Mouse (Mus musculus): ENCODE data around the gene Derl3. TPM values are rescaled to one million over a fixed set of nuclear protein-coding genes. Genes with fewer than 3 reads are reported as not detected.
"Not testable (repeated sequence)": the region's sequence is repeated elsewhere in the genome, so short reads cannot be mapped to it uniquely, and the experiment has no call there.

The Derl3 gene
- 1 to 10 TPM; 4.8 to 5.4 TPM for total RNA-seq (2021)
- long read RNA-seq, partial matches to known transcripts = 0 of 1 reads
- long read RNA-seq, other reads (novel, unspliced or antisense) = 0 of 1 reads

DNA sequence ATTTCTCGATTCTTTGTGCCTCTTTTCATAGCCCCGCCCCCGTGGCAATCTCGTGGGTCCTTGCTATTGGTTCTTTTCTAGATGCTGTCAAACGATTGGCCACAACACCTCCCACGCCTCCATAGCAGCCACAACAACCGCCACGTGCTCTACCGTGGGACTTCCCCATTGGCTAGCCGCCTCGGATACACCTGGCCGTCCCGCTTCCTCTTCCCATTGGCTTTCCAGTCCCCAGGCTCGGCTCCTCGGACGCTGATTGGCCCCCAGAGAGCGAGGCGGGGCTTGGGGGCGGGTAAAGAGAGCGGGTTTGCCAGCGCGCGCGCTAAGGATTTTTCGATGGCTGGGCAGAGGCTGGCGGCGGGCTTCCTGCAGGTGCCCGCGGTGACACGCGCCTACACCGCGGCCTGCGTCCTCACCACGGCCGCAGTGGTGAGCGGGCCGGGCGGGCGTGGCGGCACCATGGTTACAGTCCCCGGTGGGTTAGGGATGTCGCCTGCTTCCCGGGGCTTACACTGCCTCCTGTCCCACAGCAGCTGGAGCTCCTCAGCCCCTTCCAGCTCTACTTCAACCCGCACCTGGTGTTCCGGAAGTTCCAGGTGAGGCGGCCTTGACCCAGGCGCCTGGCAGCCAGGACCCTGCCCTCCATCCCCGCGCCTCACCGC, at the start of gene Derl3:
TSS of gene Derl3 (plus strand) at position 325 of the 662 bp plus-strand sequence.
- DNase-seq (ENCODE audit: low spot score in 2 of 2) = peak; percentile 96 to 98

DNA sequence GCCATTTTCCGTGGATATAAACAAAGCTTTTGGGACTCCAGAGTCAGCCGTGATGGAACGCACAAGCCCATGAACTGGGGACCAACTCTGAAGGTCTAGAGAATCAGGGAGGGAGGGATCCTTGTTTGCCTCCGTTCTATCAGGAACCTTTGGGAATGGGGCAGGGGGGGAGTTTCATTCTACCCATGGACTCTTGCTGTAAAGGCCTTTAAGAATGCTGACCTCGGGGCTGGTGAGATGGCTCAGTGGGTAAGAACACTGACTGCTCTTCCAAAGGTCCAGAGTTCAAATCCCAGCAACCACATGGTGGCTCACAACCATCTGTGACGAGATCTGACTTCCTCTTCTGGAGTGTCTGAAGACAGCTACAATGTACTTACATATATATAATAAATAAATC, 49.3 kb upstream of the Derl3 start:
- not testable (repeated sequence) for DNase-seq (ENCODE audit: low spot score in 2 of 2)

DNA sequence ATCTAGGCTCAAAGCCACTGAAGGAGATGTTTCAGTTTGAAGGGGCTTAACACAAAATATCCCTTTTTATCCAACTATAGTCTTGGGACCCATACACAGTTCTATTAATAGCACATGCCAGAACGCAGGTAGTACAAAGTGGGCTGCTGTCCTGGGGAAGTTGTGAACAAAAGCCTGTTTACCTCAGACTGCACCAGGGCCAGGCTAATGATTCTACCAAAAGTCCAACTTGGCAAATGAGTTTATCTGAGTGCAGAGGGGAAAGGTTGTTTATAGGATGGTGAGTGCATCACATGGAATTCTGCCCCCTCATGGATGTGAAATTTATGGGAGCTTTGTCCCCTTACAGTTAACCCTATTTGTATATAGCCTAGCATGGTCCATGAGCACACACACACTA, 48.4 kb upstream of the Derl3 start:
- DNase-seq (ENCODE audit: low spot score in 2 of 2) = no peak

DNA sequence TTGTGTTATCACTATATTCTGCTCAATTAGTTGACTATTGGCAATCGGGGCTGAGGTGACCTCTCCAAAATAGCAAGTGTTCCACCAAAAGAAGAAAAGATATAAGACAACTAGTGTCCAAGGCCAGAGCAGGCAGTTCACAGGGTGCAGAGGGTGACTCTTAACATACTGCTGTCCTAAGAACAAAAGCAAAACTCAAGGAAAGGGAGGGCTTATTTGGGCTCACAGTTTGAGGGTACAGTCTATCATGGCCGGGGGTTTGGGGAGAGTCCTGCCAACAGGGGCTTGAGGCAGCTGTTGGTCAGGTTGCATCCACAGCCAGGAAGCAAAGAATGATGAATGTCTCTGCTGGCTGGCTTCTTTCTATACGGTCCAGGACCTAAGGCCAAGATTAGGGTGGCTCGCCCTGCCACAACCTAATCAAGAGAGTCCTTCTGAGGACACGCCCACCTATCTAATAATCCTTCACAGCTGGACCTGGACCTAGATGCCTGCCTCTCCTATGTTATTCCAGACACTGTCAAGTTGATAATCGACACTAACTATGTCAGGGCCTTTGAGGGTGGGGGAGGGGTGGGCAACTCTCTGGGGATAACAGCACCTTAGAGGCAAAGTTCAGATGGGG, 47.8 kb upstream of the Derl3 start:
- no peak for DNase-seq (ENCODE audit: low spot score in 2 of 2)

DNA sequence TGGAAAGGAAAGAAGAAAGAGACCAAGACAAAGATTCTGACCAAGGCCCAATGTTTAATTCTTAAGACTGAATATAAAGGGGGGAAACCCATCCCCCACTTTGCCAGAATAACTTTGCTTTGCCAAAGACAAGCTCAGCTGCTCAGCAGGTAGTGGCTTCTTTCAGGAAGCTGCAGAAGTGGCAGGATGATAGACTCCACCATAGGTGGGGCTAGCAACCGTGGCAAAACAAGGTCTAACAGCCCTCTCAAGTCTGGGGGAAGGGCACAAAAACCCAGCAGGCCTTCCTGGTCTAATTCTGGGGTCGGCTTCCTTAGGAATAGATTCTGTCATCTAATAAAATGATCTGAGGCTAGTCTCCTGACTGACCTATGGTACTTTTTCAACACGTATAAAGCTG, 44.8 kb upstream of the Derl3 start:
- DNase-seq (ENCODE audit: low spot score in 2 of 2) = no peak

DNA sequence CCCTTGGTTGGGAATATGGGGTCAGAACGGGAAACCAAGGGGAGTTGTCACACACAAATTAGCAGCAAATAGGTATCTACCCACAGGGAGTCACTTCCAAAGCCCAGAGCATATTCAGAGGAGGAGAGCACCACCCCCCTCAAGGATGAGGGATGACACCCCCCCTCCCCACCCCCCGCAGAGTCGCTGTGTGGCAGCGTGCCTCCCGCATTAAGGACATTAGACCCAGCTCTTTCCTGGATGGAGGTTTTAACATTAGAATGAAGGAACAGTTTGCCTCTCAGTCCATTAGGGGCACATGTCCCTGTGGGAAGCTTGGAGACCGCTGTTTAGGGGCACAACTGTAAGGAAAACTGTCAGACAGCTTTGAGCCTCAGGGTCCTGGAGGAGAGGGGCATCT, 42.1 kb upstream of the Derl3 start:
- no peak for DNase-seq (ENCODE audit: low spot score in 2 of 2)

DNA sequence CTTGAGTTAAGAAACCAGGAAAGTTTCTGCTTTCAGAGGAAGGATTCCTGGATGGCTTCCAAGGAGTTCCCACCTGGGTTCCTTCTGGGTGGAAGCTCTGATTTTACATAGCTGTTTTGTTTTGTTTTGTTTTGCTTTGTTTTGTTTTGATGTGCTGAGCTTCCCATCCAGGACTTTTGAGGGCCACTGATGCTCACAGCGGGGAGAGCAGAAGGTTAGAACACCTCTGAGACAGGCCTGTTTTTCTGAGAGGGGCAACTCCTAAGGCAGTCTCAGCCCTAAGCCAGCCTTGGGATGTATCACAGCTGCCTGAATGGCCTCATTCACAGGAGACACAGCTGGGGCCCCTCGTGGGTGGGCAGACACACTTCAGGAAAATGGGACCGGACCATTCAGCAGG, 41.5 kb upstream of the Derl3 start:
- DNase-seq (ENCODE audit: low spot score in 2 of 2) = no peak

DNA sequence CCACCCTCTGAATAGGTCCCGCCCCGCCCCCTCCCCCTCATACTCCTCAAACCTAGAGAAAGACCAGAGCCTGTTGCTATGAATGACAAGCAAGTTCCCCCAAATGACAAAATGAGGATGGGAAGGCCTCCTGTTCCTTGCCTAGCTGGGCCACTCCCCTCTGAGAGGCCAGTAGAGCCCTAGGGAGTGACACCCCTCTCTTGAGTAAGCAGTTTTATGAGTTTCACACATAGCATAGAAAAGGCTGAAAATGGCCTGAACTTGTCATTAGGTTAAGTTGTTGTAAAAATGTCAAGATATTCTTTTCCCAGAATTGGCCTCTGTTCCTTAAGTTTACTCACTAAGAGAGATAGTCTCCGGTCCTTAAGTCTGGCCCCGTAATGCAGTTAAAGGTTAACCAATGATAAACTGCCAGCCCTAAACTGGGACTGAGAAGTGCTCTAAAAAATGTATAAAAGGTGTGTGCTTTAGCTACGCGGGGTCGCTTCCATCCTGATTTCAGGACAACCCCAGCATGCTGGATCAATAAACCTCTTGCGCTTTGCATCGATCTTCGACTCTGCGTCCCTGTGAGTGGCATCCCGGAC, 40.6 kb upstream of the Derl3 start:
- no peak for DNase-seq (ENCODE audit: low spot score in 2 of 2)

DNA sequence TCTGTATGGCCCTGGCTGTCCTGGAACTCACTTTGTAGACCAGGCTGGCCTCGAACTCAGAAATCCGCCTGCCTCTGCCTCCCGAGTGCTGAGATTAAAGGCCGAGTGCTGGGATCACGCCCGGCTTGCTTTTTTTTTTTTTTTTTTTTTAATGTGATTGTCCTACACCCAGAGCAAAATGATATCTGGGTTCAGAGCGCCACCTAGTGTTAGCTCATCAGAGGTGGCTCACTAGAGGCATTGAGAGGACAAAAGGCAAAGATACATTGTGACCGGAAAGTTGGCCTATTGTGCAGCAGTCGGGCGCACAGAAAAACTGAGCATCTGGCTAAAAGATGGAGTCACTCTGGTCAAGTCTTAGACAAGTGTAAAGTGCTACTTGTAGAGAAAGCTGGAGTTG, 39.8 kb upstream of the Derl3 start:
- peak; percentile 73 to 90 for DNase-seq (ENCODE audit: low spot score in 2 of 2)

DNA sequence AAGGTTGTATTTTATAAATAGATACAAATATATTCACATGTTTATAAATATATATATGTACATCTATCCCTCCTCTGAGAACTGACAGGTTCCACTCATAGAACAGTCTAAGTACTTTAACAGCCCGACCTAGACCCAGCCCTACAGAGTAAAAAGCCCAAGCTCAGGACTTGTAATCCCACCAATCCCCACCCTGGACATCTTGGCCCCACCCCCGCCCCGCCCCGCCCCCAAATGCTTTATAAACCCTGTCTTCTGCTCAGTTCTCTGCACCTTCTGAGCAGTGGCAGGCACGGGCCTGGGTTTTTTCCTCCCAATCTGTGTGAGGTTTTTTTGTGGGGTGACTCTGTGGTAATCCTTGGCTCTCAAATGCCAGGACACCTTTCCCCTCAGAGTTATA, 39.1 kb upstream of the Derl3 start:
- no peak for DNase-seq (ENCODE audit: low spot score in 2 of 2)

DNA sequence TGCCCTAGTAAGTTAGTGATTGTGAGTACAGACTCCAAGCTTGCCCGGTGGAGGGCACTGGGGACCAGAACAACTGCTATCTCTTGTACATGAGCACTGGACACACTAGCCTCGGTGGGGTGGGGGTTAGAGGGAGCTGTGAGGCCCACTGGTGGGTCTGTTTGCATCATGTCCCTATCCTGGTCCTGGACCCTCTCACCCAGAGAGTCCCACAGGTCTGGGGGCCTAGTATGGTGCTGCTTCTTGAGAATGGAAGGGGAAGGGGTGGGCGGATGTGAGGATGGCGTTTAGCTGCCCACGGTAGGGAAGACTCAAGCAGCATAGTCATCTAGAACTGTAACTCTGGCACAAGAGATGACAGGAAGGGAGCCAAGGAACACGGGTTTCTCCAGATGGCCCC, 38.4 kb upstream of the Derl3 start:
- no peak for DNase-seq (ENCODE audit: low spot score in 2 of 2)

DNA sequence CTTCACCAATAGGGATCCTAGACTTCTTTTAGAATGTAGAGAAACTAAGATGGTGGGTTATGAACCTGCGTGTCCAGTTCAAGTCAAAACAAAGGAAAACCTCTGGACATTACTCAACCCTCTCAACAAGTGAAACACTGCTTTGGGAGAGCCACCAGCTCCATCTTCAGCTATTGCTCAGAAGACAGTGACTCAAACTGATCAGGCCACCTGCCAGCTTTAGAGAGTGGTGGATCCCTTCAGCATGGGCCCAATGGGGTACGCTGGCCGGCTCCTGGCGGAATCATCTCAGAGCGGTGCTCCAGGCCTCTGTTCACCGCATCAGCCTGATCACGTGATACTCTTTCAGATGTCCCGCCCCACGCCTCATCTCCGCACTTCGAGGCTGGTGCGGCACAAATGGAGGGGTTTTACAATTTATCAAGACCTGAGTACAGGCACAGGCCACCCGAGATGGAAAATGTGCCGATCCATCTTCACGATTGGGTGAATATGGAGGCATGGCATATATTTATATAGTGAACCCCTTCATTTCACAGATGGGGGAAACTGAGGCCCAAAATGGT, 37.7 kb upstream of the Derl3 start:
- DNase-seq (ENCODE audit: low spot score in 2 of 2) = no peak

DNA sequence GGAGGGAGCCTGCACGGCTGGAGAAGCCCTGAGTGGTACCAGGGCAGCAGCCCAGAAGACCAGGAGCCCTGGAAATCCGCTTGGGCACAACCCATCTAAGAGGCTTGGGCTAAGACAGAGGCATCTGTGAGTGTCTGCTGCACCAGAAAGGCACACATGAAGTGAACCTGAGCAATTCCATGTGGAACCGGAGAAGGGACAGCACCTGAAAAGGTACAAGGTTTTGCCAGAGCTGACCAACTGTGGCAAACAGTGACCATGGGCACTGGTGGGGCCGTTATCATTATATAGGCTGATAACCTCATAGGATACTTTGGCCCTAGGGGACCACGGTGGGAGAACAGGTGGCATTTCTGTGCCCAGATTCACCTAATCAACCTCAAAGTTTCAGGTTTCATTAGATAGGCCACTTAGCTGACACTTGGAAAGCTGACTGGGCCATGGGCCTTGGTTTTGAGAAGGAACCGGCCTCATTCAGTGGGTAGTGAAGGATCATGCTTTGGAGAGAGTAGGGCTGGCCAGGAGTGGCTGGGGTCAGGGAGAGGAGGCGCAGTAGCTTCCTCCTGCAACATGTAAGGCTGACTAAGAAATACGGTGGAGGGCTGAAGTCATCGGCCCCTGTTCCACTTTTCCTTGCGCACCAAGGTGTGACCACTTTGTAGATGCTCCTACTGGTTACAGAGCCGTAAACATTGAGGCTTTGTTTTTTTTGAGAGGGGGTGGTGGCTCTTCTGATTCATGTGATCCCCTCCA, 36.9 kb upstream of the Derl3 start:
- no peak for DNase-seq (ENCODE audit: low spot score in 2 of 2)

DNA sequence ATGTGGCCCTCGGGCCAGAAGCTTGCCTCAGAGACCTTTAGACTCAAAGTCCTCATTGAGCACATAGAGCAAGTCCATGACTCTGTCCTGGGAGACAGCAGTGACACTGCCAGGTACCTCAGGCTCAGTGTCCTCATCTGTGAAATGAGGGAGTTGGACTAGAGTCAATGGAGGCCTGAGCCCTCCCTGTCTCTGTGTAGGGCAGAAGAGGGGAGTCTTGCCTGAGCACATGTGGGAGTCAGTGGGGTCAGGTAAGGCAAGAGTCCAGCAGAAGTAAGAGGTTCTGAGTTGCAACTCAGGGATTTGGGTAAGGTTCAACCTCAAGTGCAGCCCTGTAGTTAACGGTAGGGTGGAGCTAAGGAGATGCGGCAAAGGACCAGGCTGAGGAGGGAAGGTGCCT, 36.2 kb upstream of the Derl3 start:
- DNase-seq (ENCODE audit: low spot score in 2 of 2) = no peak

DNA sequence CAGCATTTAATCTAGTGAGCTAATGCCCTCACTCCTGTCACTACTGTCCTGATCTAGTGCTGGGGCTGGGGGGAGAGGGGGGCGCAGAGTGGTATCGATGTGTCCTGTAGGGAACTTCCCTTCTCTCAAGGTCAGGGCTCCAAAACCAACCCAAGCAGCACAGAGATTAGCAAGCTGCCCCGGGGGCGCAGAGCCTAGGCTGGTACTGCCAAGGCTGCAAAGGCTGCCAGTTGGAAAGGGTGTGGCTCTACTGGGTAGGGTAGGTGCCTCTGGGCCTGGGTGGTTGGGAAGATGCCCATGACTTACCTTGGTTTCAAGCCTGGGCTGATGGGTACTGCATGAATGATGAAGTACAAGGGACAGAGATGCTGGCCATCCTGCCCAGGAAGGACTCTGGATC, 35.6 kb upstream of the Derl3 start:
- no peak for DNase-seq (ENCODE audit: low spot score in 2 of 2)

DNA sequence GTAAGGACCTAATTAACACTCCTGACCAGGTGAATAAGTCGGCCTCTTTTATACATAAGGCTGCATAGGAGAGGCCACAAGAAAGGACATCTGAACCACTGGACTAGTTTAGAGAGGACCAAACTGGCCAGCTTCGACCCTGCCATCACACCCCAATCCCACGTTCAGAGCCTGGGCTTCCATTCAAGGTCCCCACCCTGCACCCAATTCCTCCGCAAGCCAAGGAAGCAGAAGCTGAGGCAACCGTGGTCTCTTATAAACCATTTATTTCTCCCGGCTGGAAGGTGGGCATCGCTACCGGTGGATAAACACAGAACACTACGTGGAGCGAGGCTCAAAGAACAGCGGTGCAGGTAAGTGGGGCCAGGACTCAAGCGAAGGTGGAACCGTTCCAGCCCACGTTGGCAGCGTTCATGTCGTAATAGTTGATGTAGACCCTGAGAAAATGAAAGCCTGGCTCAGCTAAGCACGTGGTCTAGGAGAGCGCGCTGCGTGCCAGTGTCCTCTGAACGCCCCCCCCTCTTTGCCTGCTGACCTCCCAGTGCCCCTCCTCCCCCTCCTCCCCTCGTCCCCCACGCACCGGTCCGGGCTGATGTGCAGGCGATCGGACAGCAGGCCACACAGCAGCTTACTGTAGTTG, 34.0 kb upstream of the Derl3 start:
- peak in 1 of 2 experiments; percentile 35 for DNase-seq (ENCODE audit: low spot score in 2 of 2)

DNA sequence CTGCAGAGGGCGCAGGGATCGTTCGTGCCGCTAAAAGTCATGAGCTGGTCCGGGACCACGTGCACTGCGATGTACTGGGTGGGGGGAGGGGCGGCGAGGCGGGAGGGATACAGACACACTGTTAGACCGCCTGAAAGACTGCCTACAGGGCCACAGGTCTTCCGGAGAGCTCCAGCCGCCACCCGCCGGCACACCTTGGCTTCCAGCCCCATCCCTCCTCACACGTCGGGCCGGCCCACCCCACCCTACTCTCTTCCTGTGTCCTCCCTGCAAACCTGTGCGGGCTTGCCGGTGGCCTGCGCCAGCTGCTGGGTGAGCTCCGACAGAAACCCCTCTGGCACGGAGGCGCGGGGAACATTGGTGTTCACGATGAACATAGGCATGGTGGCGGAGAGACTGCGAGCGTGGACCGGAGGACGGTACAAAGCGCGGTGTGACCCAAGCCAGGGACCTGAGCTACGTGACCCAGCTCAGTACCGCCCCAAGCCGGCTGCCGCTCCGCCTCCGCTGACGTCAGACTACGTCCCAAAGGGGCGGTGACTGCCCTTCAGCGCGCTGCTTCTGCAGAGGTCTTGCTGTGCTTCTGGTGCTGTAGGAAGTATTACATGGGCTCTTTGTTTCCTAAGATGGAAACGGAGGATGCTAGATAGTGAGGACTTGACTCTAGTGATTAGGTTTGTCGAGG, 33.3 kb upstream of the Derl3 start, which contains the start of gene Mif:
TSS of gene Mif (minus strand) at position 455 of the 685 bp plus-strand sequence.
- peak; percentile 76 to 89 for DNase-seq (ENCODE audit: low spot score in 2 of 2)

DNA sequence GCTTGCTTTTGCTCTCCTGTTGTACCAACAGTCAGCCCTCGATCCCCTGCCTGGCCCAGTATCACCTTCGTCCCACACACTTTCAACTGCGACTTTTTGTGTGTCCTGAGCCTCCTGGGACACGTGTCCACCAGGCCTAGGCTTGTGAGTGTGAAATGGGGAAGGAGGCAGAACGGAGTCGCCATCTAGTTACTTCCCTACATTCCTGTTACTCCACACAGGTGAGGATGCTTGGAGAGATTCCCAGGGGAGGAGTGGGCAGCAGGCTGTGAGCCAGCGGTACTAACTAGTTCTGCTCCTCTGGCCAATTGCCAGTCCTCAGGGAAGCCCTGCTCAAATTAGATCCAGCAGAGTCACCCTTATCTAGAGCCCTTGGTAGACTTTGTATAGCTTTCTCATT, 32.5 kb upstream of the Derl3 start:
- no peak for DNase-seq (ENCODE audit: low spot score in 2 of 2)

DNA sequence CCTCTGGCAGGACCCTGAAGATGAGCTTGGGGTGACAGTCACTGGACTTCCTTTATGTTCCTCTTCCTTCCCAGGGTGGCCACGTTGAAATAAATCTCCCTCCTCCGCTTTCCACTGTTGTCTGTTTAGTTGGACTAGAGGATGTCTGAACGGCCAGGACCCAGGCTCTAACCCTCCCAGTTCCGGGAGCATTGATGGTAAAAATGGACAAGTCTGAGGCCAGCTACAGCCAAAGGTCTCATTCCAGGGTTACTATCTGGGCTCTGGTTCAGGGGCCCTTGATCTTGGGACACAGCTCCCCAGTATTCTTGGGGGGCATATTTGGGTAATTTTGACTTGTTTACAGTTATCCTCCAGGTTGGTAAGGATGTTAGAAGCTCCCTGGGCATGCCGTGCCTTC, 31.6 kb upstream of the Derl3 start:
- DNase-seq (ENCODE audit: low spot score in 2 of 2) = no peak
